Mouse (Mus musculus): ENCODE results near the gene Tagap1.
"Not testable (repeated sequence)": the region's sequence is repeated elsewhere in the genome, so short reads cannot be mapped to it uniquely, and the experiment has no call there.

The Tagap1 gene

DNA sequence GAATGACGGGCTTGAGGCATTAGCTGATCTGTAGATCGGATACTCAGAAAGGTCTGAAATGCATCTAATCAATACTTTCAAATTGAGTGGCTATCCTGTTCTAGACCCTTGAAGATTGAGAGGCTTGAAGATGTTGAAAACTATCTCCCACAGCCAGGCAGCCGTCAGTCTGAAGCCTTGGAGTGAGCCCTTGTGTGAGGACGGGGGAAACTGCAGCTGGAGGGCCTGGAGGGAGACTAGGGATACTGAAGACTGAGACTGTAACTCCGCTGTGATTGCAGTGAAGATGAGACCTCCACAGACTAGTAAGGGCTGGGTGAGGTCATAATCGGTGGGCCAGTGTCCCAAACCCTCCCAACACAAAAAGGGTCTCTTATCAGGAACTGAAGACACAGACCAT is 1.4 kb upstream of the Tagap1 start:
- not testable (repeated sequence) for DNase-seq (ENCODE audit: low spot score in 2 of 2)

DNA sequence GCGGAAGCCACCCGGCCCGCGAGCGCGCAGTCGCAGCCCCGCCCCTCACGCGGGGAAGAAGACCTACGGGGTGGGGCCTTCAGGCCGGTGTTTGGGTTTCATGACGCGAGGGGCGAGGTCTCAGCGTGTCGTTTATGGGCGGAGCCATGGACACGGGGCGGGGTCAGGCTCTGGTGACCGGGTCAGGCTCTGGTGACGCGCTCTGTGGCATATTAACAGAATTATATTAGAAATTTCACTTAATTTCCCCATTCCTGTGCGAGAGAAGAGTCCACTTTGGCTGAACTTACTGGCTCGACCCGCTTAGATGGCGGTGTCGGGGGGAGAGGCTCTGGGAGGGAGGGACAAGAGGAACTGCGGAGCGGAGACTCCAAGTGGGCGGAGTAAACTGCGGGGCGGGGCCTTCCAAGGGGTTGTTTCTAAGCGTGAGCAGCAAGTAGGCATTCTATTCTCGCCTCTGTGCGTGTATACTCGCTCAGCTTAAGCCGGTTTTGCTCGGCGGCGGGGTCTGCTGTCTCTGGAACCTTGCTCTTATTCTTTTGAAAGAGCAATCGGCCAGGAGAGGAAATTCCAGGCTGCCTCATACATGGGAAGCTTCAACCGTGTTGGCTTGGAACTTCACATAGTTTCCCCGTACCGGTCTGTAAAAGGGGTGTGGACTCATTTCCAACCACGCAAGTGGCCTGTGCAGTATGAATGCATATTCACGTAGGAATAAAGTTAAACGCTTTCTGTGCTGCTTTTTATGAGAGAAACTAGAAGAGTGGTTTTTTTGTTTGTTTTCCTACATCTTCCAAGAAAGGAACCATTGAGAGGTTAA is 435 bp upstream of the Tagap1 start:
- DNase-seq (ENCODE audit: low spot score in 2 of 2), result not testable (repeated sequence)

DNA sequence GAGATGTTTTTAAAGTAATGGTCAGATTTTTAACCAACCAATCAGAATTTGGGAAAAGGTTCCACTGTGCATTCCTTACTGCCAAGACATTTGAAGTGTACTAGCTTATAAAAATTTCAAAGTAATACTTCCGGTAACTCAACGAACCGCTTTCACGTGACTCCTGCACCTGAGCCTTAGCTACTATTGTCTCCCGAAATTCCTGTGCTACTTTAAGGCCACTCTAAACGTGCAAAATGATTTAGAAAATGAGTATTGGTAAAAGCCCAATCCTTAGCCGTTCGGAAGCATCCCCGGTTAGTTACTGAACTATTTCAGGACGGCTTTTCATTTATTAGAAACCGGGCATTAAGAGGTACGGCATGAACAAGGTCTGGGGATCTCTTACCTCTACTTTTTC is 607 bp downstream of the Tagap1 start:
- DNase-seq (ENCODE audit: low spot score in 2 of 2), result not testable (repeated sequence)

DNA sequence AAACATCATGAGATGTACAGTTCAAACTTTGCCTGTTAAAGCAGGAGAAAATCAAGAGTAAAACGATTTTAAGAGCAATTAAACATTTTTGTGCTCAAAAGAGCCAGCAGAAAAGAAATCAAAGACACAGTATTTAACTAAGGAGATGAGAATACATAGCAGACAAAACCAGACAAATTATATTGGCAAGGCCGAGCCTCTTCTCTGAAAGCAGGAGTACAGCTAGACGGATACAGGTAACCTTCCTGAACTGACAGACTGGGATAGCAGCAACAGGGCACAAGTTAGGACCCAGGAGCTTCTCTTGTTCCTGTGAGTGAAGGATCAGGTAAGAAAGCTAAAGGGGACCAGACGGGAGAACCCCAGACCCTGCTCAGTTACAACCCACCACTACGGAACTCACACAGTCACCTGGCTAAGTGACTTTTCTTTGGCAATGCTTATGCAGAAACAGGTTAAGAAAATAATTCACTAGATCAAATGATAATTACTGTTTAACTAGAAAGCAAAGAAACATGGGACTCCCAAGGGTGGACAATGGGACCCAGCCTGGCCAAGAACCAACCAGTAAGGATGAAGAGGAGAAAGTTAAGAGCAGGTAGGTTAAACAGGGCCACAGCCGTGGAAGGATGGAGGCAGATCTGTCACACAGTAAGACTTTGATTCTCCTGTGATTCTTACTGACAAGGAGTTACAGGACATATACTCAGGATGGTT is 1.3 kb downstream of the Tagap1 start:
- not testable (repeated sequence) for DNase-seq (ENCODE audit: low spot score in 2 of 2)

DNA sequence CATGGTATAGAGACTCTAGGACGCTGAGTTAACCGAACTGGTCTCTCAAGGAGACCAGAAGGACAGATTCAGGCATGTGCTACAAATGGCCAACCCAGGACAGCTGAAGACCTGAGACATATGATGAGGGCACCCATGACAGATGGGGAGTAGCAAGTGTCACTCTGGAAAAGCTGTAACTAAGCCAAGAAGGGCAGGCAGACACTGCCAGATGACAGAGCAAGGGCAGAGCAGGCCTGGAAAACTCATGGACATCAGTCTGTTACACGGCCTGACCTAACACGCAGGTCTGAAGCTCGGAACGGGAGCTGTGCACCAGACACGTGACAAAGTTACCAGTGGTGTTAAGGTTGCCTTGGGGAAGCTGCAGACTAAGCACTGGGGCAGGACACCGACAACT is 2.1 kb downstream of the Tagap1 start:
- DNase-seq (ENCODE audit: low spot score in 2 of 2), result not testable (repeated sequence)

DNA sequence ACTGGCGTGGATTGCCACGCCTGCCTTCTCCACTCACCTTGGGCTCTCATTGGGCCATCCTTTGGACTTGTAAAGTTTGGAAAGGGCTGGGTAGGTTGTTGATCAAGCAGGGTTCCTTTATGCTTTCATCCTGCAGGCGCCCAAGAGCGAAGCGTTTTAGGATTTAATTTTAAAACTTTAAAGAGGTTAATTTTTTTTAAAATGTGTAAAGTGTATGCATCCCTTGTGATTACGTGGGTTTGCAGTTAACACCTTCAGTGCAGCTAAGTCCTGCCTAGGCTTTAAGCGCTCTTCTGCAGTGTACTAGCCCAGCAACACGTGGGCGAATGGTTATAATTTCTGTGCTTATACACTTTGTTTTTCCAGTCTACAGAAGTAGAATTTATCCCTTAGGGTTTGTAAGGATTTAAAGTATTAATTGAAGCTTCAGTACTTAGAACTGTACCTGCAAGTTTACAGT is 12.2 kb downstream of the Tagap1 start:
- not testable (repeated sequence) for DNase-seq (ENCODE audit: low spot score in 2 of 2)

DNA sequence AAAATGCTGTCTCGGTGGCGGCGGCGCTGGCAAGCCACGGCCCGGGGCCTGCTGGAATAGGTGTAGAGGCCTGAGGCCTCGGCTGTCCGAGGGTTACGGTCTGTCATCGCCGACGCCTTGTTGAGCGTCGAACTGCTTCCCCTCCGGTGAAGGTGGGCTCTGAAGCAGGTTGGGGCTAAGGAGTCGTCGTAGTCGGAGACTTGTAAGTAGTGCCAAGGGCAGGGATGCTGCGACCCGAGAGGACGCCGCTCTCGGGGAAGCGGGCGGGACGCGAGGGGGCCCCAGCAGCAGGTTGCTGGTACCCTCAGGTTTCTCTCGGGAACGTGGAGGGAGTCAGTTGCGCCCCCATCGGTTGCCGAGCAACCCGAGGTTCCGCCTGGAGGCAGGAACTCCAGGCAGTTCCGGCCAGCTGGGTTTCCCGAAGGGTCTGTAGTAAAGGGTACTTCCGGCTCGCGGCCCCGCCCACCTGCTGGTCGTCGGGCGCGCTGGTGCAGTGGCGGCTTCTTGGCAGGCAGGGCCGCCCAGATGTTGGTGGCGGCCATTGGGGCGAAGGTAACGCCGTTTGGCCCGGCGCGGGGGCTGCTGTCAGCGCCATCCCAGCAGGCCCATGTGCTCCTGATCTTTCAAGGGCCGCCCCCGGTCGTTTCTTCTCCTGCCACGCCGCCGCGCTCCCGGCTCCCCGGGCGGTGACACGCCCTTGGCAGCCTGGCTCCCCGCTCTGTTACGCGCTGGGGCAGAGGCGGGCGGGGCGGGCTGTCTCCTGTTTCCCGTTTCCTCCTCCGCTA is 12.8 kb downstream of the Tagap1 start, which contains the start of gene Rsph3b:
Gene Rsph3b (minus strand): TSS at position 699 of the 785 bp plus-strand sequence.
- peak; percentile 48 to 55 for DNase-seq (ENCODE audit: low spot score in 2 of 2)

DNA sequence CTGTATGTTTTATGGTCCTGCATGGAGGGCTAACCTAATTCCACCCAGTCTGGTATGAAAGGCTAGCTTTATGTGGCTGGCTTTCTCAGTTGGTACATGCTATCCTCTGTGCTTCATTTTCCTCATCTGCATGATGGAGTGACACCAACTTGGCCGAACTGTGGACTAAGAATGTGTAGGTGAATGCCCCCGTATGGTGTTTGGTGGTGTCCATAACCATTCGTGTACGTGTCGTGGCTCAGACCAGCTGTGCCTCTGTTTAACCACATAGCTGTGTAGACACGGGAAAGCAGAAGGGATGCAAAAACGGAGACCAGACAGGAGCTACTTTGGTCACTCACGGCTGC is 13.3 kb downstream of the Tagap1 start:
- DNase-seq (ENCODE audit: low spot score in 2 of 2), result not testable (repeated sequence)

DNA sequence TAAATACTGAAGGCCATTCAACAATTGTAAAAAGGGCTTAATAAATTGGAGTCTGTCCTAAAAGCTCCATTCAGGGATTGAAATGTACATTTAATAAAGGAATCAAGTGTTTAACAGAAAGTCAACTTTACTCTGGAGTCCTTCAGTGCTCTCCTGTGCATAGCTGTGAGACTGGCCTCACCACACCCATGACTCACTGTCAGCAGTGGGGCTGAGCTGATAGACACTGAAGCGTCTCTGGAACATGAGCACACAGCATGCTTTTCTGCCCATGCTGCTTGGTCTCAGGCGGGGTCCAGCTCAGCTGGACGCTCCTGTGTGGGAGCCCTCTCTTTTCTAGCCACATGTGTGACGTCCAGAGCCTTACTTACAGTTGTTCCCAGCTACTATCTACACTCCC is 18.4 kb downstream of the Tagap1 start:
- not testable (repeated sequence) for DNase-seq (ENCODE audit: low spot score in 2 of 2)

DNA sequence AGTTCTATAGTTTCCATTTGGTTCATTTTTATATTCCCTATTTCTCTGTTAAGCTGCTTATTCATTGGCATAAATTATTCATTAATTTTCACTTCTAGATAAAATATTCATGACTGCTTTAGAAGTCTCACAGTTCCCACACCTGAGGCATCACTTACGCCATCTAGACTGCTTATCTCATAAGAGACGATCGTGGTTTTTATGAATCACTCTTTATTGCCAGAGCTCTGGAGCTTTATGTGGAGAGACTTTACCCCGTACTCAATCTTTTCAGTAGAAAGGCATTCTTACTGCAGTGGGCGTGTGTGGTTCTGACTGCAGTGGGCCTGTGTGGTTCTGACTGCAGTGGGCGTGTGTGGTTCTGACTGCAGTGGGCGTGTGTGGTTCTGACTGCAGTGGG is 29.3 kb downstream of the Tagap1 start:
- DNase-seq (ENCODE audit: low spot score in 2 of 2), result not testable (repeated sequence)

DNA sequence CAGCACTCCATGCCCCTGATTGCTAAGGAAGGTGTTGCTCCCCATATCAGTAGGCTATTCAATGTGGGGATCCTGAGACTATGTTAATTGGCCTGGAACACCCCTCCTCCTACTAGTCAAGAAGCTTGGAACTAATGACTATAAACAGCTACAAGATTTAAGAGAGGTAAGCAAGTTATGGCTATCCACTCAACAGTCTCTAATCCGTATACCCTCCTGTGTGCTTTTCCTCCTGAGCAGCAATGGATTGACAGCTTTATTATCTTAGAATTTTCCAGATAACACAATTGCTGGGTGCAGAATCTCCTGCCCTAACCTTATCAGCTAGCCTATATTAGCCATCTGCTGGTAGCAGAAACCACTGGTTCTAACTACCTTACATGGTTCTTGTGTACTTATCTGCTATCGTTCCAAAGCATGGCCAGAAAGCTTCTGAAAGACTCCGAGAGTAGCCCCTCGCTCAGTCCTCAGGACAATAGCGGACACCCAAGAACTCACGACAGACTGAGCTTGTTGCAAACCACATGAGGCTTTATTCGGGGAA is 40.5 kb downstream of the Tagap1 start:
- DNase-seq (ENCODE audit: low spot score in 2 of 2), result not testable (repeated sequence)

DNA sequence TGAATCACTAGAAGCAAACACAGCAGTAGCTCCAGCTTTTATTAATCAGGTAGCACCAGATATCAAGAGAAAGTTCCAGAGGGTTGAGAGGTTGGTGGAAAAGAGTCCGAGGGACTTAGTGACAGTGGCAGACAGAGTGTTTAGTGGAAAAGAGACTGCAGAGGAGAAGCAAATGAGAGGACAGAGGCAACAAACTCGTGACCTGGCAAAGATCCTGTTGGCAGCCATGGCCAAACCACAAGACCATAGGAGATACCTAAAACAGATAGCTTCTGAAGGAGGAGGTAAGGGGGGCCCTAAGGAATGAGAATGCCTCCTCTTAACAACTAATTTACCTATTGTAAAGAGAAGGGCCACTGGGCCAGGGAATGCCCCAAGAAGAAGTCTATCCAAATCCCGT is 41.6 kb downstream of the Tagap1 start:
- not testable (repeated sequence) for DNase-seq (ENCODE audit: low spot score in 2 of 2)

DNA sequence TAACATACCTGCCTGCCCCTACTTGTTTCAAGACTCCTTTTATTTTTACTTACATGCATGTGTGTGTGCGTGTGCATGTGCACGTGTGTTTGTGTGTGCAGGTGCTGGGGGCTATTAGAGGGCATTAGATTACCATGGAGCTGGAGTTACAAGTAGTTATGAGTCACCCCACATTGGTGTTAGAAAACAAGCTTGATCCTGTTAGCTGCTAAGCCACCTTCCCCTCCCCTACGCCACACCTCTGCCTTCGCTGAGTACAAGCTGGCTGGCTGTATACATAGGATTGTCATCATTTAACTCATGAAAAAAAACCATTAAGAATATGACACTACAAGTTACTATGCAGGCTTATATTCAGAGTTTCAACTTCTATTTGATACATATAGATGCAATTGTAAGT is 45.7 kb downstream of the Tagap1 start:
- not testable (repeated sequence) for DNase-seq (ENCODE audit: low spot score in 2 of 2)

DNA sequence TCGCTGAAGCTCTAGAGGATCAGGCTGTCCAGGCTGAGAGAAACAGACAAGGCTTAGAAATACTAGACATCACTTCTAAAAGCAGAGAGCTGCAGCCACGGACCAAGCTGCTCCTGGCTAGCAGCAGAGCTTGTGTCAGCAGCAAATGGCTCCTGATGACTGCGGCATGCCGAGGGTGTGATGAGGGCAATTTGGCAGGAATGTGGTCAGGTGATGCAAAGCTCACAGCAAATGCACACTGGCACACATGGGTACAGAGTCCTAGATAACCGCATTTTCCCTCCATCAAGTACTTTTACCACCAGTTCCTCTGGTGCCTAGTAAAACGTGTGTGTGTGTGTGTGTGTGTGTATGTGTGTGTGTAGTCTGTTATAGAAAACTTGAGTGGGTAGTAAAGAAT is 46.9 kb downstream of the Tagap1 start:
- not testable (repeated sequence) for DNase-seq (ENCODE audit: low spot score in 2 of 2)
